Mouse (Mus musculus) layer of hippocampus, adult 2 months (tissue): Measurements from ENCODE around the gene Trak1. TPM values are rescaled to one million over a fixed set of nuclear protein-coding genes. Genes with fewer than 3 reads are reported as not detected.

Source experiments
- DNase-seq, 2 experiments: peaks; one replicate each; pipeline ENCODE4 v3.0.0; 2022; ENCODE audit warnings: low spot score in 2 of 2
- H3K27ac ChIP-seq: fragments of 200-600 bp; 2 replicates; pipeline ENCODE4 v1.8.1; 2022
- H3K4me3 ChIP-seq: fragments of 200-600 bp; 2 replicates; pipeline ENCODE4 v1.8.1; 2022; ENCODE audit warnings: mild to moderate bottlenecking
- CTCF ChIP-seq: fragments of 200-600 bp; conservative IDR thresholded peaks from 2 replicates; pipeline ENCODE4 v1.8.1; 2022; ENCODE audit warnings: antibody characterized with exemption, mild to moderate bottlenecking, moderate library complexity
- total RNA-seq, 2 experiments: library from RNA; stranded (reverse); gene quantifications; 2 replicates each; pipeline ENCODE4 v1.2.3; 2021

The Trak1 gene
- total RNA-seq, 2 experiments from 2014 or later = 255 to 260 TPM

DNA sequence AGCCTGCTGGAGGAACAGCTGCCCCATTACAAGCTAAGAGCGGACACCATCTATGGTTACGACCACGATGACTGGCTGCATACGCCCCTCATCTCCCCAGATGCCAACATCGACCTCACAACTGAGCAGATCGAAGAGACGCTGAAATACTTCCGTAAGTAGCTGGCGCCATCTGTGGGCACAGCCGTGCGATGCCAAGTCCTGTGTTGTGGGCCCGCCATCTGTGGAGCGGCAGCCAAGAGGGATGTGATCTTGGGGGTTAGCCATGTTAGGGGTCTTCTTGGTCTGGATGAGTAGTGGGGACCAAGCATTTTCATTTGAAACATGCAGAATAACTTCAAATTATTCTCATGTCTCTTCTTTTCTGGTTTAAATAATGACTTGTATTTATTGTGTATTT is 94.6 kb downstream of the Trak1 start:
- no peak for TF ChIP-seq CTCF
- no peak for DNase-seq
- Histone ChIP-seq H3K27ac (peak overlapping the region; percentile 63), H3K4me3 (no peak overlapping the region)

DNA sequence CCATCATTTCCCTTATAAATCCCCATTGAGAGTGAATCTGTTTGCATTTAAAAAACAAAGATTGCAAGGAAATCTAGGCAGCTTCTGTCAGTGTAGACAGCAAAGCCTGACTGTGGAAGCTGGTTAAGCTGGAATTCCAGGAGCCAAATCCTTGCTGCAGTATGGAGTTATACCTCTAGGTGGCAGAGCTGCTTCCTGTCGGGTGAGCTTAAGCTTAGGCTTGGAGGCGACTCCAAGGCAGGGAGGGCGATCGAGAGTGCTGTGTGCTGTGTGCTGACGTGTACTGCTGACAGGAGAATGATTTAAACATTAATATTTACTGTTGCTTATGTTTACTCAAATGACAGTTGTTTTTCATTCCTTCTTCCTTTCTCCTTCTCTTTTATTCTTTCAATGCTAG is 95.1 kb downstream of the Trak1 start:
- Histone ChIP-seq H3K27ac (peak overlapping the region; percentile 63), H3K4me3 (no peak overlapping the region)
- DNase-seq = peak; percentile 83 to 89
- TF ChIP-seq CTCF = peak; percentile 84

DNA sequence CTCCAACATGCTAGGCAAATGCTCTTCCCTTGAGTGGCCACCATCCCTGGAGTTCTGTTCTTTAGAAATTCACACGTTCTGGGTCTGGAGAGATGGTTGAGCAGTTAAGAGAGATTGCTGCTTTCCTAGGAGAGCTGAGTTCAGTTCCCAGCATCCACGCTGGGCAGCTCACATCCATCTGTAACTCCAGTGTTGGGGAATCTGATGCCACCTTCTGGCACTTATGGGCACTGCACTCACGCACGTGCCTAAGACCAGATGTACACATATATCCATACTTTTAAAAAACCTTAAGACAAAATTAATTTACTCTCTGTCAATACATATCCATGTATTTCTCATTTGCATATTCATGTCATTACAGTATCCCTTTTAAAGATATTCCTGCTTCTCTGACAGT is 95.8 kb downstream of the Trak1 start:
- no peak for DNase-seq
- Histone ChIP-seq H3K27ac (no peak overlapping the region), H3K4me3 (no peak overlapping the region)
- peak; percentile 65 for TF ChIP-seq CTCF

DNA sequence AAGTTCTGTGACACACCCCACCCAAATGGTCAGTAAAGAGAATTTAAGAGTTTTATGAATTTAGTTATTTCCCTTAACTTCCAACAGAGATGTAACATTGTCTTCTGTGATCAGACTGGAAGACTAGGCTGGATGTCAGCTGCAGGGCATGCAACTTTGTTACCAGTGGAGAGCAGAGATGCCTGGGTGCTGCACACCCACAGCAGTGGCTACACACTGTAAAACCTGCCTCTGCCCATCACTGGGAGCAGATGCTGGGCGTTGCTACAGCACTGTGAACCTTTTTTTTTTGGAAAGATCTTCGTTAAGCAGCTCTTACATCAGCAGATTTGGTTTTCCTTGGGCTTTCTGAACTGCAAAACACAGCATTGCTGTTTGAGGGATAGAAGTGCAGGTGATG is 97.6 kb downstream of the Trak1 start:
- Histone ChIP-seq H3K4me3 (no peak overlapping the region), H3K27ac (0 out of 2 replicates have a peak overlapping the region, but pooled peaks have one; percentile 11)
- TF ChIP-seq CTCF = no peak
- no peak for DNase-seq

DNA sequence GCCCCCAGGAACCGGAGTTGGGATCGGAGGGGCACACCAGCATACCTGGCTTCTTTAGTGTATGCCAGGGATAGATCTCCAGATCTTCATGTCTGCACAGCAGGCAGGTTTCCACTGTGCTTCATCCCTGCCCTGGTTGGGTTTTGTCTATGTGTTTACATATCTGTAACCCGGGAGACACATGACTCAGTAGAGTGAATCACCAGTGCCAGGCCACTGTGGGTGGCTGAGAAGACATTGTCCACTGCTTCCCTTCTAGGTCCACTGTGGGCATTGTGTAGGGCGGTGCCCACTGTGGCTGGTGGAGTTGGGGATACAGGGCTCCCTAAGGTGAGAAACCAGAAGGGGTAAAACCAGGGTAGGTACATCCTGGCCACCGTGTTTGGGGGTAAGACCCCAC is 98.5 kb downstream of the Trak1 start:
- no peak for TF ChIP-seq CTCF
- H3K27ac ChIP-seq = peak overlapping the region; percentile 43; the same call in 1 of the 2 replicates
- DNase-seq = no peak
- H3K4me3 ChIP-seq = no peak overlapping the region

DNA sequence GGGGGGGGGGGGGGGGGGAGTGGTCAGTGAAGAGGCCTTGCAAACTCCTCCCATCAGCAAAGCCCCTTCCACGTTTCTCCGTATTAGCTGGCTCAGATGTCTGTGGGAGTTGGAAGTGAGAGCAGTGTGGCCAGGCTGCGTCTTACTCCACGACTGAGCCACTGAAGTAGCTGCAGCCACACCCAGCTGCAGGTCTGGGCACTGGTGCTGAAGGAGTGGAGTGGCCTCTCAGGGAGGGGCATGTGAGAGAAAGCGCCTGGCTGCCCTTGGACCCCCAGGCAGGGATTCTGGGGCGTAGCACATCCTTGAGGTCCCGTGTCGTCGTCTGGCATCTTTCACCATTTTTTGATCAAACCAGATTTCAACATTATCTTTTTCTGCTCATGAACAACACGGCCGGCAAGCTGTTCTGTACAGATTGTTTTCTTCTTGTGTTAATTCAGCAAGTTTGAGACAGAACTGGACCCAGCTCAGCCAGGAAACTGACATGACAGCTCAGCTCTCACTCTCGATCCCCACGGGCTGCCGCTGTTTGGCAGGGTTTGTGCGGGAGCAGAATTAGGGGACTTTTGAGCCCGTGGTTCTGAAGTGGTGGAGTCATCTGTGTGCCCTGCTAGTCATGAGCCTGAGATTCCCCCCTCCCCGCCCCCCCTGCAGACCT is 100.9 kb downstream of the Trak1 start:
- peak overlapping the region; percentile 86 for H3K27ac ChIP-seq
- peak; percentile 58 to 75 for DNase-seq
- H3K4me3 ChIP-seq = peak overlapping the region; percentile 1
- no peak for TF ChIP-seq CTCF

DNA sequence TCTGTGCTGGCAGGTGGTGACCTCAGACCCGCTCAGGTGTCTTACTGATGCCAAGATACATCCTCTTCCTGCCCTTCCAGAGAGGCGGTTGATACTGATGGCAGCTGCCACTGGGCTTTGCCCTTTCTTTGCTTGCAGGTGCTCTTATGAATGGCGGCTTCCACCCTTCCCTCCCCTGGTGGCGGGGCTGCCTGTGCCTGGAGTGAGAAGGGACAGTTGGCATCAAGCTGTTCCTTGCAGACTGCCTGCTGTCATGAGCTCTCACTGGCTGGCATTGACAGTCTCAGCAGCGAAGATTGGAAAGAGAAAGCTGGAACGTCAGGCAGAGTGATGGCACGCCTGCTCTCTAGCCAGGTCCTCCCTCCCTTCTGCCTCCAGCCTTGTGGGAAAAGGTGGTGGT is 101.5 kb downstream of the Trak1 start:
- Histone ChIP-seq H3K4me3 (peak overlapping the region; percentile 1; the same call in 1 of the 2 replicates), H3K27ac (peak overlapping the region; percentile 86)
- peak; percentile 26 for TF ChIP-seq CTCF
- DNase-seq = peak; percentile 76 to 86

DNA sequence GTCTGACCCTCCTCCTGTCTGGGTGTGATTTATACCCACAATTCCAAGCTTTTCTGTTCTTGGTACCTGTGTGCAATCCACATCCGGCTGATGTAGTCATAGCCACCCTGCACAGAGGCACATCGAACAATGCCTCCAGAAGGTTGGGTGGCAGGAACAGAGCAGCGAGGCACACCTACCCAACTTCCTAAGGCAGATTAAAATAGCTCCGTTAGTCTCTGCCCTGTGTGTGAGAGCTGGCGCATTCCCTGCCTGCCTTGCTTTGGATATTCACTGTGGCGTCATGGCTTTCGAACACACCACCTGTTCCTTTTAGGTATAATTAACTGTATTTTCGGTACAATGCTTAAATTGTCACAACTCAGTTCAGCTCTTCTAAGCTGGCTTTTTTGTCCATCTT is 103.3 kb downstream of the Trak1 start:
- TF ChIP-seq CTCF = no peak
- H3K4me3 ChIP-seq = no peak overlapping the region
- peak overlapping the region; percentile 86 for H3K27ac ChIP-seq
- no peak for DNase-seq

DNA sequence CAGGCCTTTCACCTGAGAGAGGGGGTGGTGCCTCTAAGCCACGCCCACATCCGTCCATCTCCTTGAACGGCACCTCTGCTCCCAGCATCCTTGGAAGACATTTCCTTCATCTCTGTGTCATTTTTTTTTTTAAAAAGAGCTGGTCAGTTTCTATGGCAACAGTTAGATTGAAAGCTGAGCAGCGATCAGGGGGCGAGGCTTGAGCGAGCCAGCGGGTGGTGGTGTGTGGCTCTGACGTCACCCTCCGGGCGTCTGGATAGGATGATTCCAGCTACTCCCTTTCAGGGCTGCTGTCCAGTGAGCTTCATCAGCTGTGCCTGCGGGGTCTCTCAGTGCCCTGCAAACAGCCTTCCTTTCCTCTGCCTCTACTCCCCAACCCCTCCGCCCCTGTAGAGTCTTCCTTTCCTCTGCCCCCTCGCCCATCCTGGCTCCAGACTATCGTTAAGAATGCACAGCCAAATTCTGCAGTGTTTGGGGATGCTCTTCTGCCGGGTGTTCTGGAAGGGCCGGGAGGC is 105.9 kb downstream of the Trak1 start:
- peak; percentile 88 to 94 for DNase-seq
- no peak for TF ChIP-seq CTCF
- Histone ChIP-seq H3K4me3 (peak overlapping the region; percentile 59), H3K27ac (peak overlapping the region; percentile 94)

DNA sequence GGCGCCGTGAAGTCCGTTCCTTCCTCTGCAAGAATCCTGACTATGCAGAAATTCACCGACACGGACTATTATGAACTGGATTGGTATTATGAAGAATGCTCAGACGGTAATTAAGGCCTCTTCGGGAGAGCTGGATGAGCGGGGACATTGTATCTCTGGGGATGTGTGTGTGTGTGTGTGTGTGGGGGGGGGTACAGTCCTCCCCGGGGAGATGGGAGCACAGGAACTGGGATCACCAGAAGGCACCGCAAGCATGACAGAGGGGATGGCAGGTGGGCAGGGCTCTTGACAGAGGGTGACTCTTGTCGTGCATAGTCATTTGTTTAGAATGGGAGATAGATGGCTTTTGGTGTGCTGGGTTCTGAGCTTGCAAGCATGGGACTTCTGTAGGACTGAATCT is 106.4 kb downstream of the Trak1 start:
- Histone ChIP-seq H3K27ac (peak overlapping the region; percentile 94), H3K4me3 (peak overlapping the region; percentile 59)
- TF ChIP-seq CTCF = no peak
- DNase-seq = peak; percentile 48 to 71

DNA sequence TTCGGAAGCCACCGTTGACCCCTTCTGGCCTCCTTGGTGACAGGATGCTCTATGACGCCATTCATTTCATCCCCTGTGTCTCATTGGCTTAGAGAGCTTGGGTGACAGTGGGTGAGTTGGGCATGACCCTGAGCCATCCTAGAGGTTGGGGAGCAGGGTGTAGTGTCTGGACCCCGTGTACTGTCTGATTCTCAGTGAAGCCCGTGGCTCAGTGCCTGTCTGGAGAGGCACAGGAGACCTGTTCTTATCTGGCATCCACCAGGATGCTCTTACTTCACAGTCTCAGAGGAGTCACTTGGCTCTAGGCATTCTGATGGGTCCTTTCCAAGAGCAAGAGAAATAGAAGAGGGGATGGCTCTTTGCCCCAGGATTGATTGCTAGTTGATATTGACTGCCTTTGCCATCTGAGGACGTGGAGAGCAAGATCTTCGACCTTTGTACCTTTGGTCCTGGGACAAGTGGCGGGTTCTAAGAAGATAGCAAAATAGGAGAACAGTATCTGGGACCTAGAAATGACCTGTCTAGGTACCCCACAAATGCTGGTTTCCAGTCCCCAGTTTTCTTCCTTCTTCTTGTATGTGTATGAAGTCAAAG is 107.9 kb downstream of the Trak1 start:
- H3K4me3 ChIP-seq = peak overlapping the region; percentile 59
- no peak for DNase-seq
- TF ChIP-seq CTCF = no peak
- H3K27ac ChIP-seq = peak overlapping the region; percentile 94; the same call in 1 of the 2 replicates

DNA sequence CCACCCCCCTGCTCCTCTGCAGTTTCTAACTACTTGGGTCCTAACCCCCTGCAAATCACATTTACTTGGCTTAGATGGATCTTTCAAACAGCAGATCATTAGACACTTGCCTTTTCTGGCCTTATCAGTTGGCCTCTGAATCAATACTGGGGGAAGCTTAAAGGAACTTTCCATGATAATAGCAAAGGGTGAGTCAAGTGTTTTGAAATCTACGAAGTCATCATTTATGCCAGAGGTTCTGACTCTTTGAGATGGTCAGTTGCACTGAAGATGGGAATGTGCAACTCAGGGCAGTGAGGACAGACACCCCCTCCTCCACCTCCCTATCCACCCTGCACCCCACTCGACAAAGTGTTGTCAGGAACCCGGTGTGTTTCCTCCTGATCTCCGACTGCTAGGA is 108.5 kb downstream of the Trak1 start:
- no peak for TF ChIP-seq CTCF

DNA sequence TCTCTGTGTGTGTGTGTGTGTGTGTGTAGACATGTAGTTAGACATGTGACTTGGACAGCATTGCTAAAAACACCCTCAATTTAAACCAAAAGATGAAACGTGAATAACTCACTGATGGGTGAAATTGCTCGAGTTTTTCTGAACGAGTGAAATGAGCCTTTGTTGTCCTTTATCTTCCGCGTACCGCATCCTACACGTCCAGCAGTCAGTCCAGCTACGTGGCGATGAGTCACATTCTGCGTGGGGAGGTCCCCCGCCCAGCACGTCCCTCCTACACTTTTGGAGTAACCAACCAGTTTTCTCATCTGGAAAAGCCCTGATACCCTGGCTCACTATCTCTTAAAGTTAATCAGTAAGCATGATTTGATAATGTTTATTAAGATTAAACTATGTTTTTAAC is 116.9 kb downstream of the Trak1 start:
- H3K27ac ChIP-seq = peak overlapping the region; percentile 67
- TF ChIP-seq CTCF = no peak
- DNase-seq = no peak
- H3K4me3 ChIP-seq = peak overlapping the region; percentile 31; the same call in 1 of the 2 replicates

More for the DNA sequence above, 108.5 kb downstream of the Trak1 start:
- DNase-seq = no peak
- Histone ChIP-seq H3K4me3 (peak overlapping the region; percentile 59; the same call in 1 of the 2 replicates), H3K27ac (peak overlapping the region; percentile 15; the same call in 1 of the 2 replicates)

DNA sequence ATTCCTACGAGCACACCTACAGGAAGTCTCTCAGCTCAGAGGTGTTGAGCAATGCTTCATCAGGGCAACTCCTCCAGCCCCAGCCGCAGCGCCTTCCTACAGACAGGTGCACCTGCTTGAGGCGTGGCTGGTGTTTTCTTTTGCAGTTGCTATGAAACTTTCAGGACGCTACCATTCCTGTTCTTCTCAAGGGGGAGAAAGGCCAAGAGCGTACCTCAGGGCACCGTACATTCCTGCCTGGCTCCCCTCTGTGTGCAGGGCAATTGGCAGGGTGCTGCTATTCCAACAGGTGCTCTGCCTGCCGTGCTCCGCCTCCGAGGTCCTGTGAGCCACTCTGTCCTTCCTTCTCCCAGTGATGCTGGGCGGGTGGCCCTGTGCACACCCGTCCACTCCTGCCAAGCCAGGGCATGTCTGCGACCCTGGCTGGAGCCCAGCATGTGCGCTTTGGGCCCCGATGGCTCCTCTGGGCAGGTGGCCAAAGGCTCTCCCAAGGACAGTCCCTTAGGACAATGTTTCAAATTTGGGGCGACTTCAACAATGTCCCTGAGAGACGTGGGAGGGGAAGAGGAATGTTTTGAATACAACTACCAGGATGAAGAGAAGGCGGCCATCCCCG is 118.4 kb downstream of the Trak1 start:
- DNase-seq = no peak
- Histone ChIP-seq H3K4me3 (no peak overlapping the region; the same call in 1 of the 2 replicates), H3K27ac (peak overlapping the region; percentile 67)
- TF ChIP-seq CTCF = no peak
